Mouse (Mus musculus) liver, embryonic 14.5 days (tissue): Measurements from ENCODE around the gene Khdc4.

Source experiments
- CTCF ChIP-seq: IDR thresholded peaks from 2 replicates; pipeline ENCODE4 v1.5.1; 2016; ENCODE audit warnings: antibody characterized with exemption, low read depth, control low read depth
- EP300 ChIP-seq: IDR thresholded peaks from 2 replicates; pipeline ENCODE4 v1.6.1; 2016; ENCODE audit warnings: antibody characterized with exemption, low read depth

- no peak for TF ChIP-seq EP300
- no peak for TF ChIP-seq CTCF
These were observed 39.1 kb upstream of the Khdc4 start for GRCm38 (mm10) chr3:88646426-88646995.
